Mouse (Mus musculus): Measurements from ENCODE around the gene Kdm8.

- TF ChIP-seq POLR2A (IDR thresholded peaks at IDR 0.05; ENCODE audit: insufficient read length, low read depth), result no peak
- no peak for TF ChIP-seq TCF12 (IDR thresholded peaks at IDR 0.05; ENCODE audit: insufficient read depth, poor library complexity, severe bottlenecking)
- no peak for TF ChIP-seq MAX (IDR thresholded peaks at IDR 0.05; ENCODE audit: low read depth)
- no peak for TF ChIP-seq E2F4 (IDR thresholded peaks at IDR 0.05; ENCODE audit: insufficient read depth)
- no peak for TF ChIP-seq USF1 (IDR thresholded peaks at IDR 0.05; ENCODE audit: low read depth)
These were observed 34.0 kb downstream of the Kdm8 start for GRCm38 (mm10) chr7:125478391-125478984.
